Mouse (Mus musculus): ENCODE results near the gene Spib. TPM values are rescaled to one million over a fixed set of nuclear protein-coding genes. Genes with fewer than 3 reads are reported as not detected.

The Spib gene
- total RNA-seq, 2 experiments from 2014 or later: 0.26 to 0.27 TPM

- DNase-seq (ENCODE audit: low spot score in 2 of 2): no peak
Observed at GRCm38 (mm10) chr7:44549621-44550408, 17.9 kb upstream of the Spib start.

- peak; percentile 98 to 100 for DNase-seq (ENCODE audit: low spot score in 2 of 2)
Observed at GRCm38 (mm10) chr7:44548497-44549087, 16.7 kb upstream of the Spib start, which contains the start of gene Pold1. Pold1 (minus strand) TSS chr7:44548849.

GRCm38 (mm10) chr7:44547725-44548124 lies 15.9 kb upstream of the Spib start:
- no peak for DNase-seq (ENCODE audit: low spot score in 2 of 2)

- no peak for DNase-seq (ENCODE audit: low spot score in 2 of 2)
Observed at GRCm38 (mm10) chr7:44547041-44547440, 15.2 kb upstream of the Spib start.

- no peak for DNase-seq (ENCODE audit: low spot score in 2 of 2)
Observed at GRCm38 (mm10) chr7:44546274-44546673, 14.4 kb upstream of the Spib start.

- DNase-seq (ENCODE audit: low spot score in 2 of 2): no peak
Observed at GRCm38 (mm10) chr7:44543071-44543470, 11.2 kb upstream of the Spib start.

GRCm38 (mm10) chr7:44542555-44542954 lies 10.7 kb upstream of the Spib start:
- DNase-seq (ENCODE audit: low spot score in 2 of 2): no peak

- DNase-seq (ENCODE audit: low spot score in 2 of 2): no peak
Observed at GRCm38 (mm10) chr7:44538756-44539624, 7.1 kb upstream of the Spib start.

- DNase-seq (ENCODE audit: low spot score in 2 of 2): no peak
Observed at GRCm38 (mm10) chr7:44537496-44537895, 5.6 kb upstream of the Spib start.

GRCm38 (mm10) chr7:44537009-44537408 lies 5.1 kb upstream of the Spib start:
- no peak for DNase-seq (ENCODE audit: low spot score in 2 of 2)

- DNase-seq (ENCODE audit: low spot score in 2 of 2): no peak
Observed at GRCm38 (mm10) chr7:44536590-44536968, 4.7 kb upstream of the Spib start.

GRCm38 (mm10) chr7:44535657-44536589 lies 4.1 kb upstream of the Spib start:
- DNase-seq (ENCODE audit: low spot score in 2 of 2): no peak

GRCm38 (mm10) chr7:44534656-44535441 lies 3.0 kb upstream of the Spib start:
- no peak for DNase-seq (ENCODE audit: low spot score in 2 of 2)

GRCm38 (mm10) chr7:44534242-44534641 lies 2.4 kb upstream of the Spib start:
- peak in 1 of 2 experiments; percentile 8 for DNase-seq (ENCODE audit: low spot score in 2 of 2)

- no peak for DNase-seq (ENCODE audit: low spot score in 2 of 2)
Observed at GRCm38 (mm10) chr7:44533746-44534045, 1.8 kb upstream of the Spib start.

GRCm38 (mm10) chr7:44532918-44533745 lies 1.3 kb upstream of the Spib start:
- DNase-seq (ENCODE audit: low spot score in 2 of 2): no peak

- DNase-seq (ENCODE audit: low spot score in 2 of 2): no peak
Observed at GRCm38 (mm10) chr7:44531207-44531606, 664 bp downstream of the Spib start.

GRCm38 (mm10) chr7:44530507-44530906 lies 1.4 kb downstream of the Spib start:
- no peak for DNase-seq (ENCODE audit: low spot score in 2 of 2)

- DNase-seq (ENCODE audit: low spot score in 2 of 2): no peak
Observed at GRCm38 (mm10) chr7:44529518-44529917, 2.4 kb downstream of the Spib start.
